Mouse (Mus musculus) midbrain, embryonic 12.5 days (tissue): Measurements from ENCODE around the gene Nufip2. TPM values are rescaled to one million over a fixed set of nuclear protein-coding genes. Genes with fewer than 3 reads are reported as not detected.

Source experiments
- ATAC-seq: fragments of 200-750 bp; cut with Nextera tagmentation; 2 replicates; pipeline ENCODE4 v1.8.0; 2017; ENCODE audit warnings: low read depth, moderate TSS enrichment, moderate library complexity; ENCODE audit not compliant: low FRiP score
- H3K27ac ChIP-seq: fragments of 300-500 bp; sonication (generic); replicated peaks from 2 replicates; pipeline ENCODE4 v1.5.1; 2016; ENCODE audit warnings: mild to moderate bottlenecking
- H3K27me3 ChIP-seq: fragments of 300-500 bp; sonication (generic); 2 replicates; pipeline ENCODE4 v1.6.1; 2016; ENCODE audit warnings: mild to moderate bottlenecking
- H3K36me3 ChIP-seq: fragments of 300-500 bp; sonication (generic); 2 replicates; pipeline ENCODE4 v1.6.1; 2016
- H3K4me1 ChIP-seq: fragments of 300-500 bp; sonication (generic); 2 replicates; pipeline ENCODE4 v1.6.1; 2016
- H3K4me2 ChIP-seq: fragments of 300-500 bp; sonication (generic); replicated peaks from 2 replicates; pipeline ENCODE4 v1.6.1; 2016; ENCODE audit warnings: mild to moderate bottlenecking, moderate library complexity
- H3K4me3 ChIP-seq: fragments of 300-500 bp; sonication (generic); 2 replicates; pipeline ENCODE4 v1.5.1; 2016; ENCODE audit warnings: mild to moderate bottlenecking
- H3K9ac ChIP-seq: fragments of 300-500 bp; sonication (generic); replicated peaks from 2 replicates; pipeline ENCODE4 v1.6.1; 2016; ENCODE audit warnings: mild to moderate bottlenecking, moderate library complexity
- H3K9me3 ChIP-seq: fragments of 300-500 bp; sonication (generic); 2 replicates; pipeline ENCODE4 v1.6.1; 2016; ENCODE audit warnings: mild to moderate bottlenecking
- WGBS: fragments of 180-500 bp; shearing (Covaris S2); methylation state at CpG from one replicate; pipeline ENCODE4 v1.1.7; 2016; 5-methylcytosine and 5-hydroxymethylcytosine counted together
- polyA plus RNA-seq: library from polyadenylated mRNA; unstranded; fragments of >200 nt; fragmentation: Nextera tagmentation; extraction: Ambion mirVana; gene quantifications from 2 replicates; pipeline ENCODE4 v1.2.1, GENCODE M21; 2016

Nufip2 gene
- polyA plus RNA-seq, 1 experiment from 2014 or later, result 5.0 TPM

DNA sequence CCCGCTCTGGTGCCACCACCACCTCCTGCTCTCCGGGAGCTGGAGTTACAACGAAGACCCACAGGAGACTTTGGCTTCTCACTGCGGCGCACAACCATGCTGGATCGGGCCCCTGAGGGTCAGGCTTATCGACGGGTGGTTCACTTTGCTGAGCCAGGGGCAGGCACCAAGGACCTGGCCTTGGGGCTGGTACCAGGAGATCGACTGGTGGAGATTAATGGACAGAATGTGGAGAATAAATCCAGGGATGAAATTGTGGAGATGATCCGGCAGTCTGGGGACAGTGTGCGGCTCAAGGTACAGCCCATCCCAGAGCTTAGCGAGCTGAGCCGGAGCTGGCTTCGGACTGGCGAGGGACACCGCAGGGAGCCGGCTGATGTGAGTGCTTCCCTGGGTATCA lies 92.0 kb downstream of the Nufip2 start:
- Histone ChIP-seq H3K4me1 (peaks cover 7% of the 10 kb centered on the region), H3K4me2 (no peak overlapping the region)
- WGBS, result 90% methylated on average over 17 of the region's 17 CpGs

DNA sequence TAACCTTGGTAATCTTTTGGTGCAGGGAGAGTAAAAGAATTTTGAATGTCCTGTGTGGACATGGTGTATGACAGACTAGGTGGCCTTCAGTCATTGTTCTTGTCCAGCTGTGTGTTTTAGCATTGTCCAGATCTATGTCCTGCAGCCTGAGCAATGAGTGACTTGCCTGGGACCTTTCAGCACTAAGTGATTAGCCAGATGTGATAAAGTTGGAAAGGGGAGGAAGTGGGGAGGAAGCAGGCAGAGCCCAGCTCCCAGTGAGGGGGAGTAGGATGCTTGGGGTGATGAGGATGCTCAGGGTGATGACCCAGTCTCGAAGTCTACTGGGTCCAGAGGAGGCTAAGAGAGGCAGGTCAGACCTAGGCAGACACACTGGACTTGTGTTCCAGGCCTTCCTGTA lies 93.3 kb downstream of the Nufip2 start:
- Histone ChIP-seq H3K9ac (no peak overlapping the region), H3K27ac (no peak overlapping the region), H3K36me3 (peaks cover 15% of the 10 kb centered on the region), H3K27me3 (no peaks in the 10 kb centered on the region), H3K4me1 (peaks cover 19% of the 10 kb centered on the region), H3K9me3 (no peaks in the 10 kb centered on the region), H3K4me3 (no peak overlapping the region), H3K4me2 (no peak overlapping the region)
- 88% methylated on average over 1 of the region's 1 CpGs for WGBS
- no peak for ATAC-seq

More for the DNA sequence above, 92.0 kb downstream of the Nufip2 start:
- Histone ChIP-seq H3K27ac (no peak overlapping the region), H3K9me3 (no peaks in the 10 kb centered on the region), H3K27me3 (no peaks in the 10 kb centered on the region), H3K4me3 (no peak overlapping the region), H3K36me3 (peaks cover 15% of the 10 kb centered on the region), H3K9ac (no peak overlapping the region)
- no peak for ATAC-seq

DNA sequence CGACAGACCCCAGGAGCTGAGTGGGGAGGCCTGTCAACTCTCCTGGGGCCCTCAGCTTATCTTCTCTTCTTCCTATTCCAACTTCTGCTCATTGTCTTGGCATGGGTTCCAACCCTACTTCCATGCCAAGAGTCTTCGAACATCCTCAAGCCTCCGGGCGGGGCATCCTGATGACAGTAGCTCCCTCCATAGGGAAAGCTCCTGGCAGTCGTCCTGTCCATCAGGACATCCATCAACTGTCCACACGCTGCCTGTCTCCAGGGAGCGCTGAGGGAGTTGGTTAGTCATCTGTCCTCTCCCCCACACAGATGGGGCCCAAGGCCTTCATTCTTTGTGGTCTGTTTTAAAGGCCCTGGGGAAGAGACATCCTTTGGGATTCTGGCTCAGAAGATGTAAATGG lies 95.1 kb downstream of the Nufip2 start:
- H3K4me3 ChIP-seq, result no peak overlapping the region
- WGBS, result 92% methylated on average over 7 of the region's 7 CpGs
- no peak overlapping the region for H3K4me2 ChIP-seq
- no peak for ATAC-seq
- no peak overlapping the region for H3K9ac ChIP-seq
- H3K27ac ChIP-seq, result no peak overlapping the region
- H3K36me3 ChIP-seq, result peaks cover 15% of the 10 kb centered on the region
- no peaks in the 10 kb centered on the region for H3K27me3 ChIP-seq
- H3K9me3 ChIP-seq, result no peaks in the 10 kb centered on the region
- peaks cover 32% of the 10 kb centered on the region for H3K4me1 ChIP-seq

- Histone ChIP-seq H3K36me3 (peaks cover 11% of the 10 kb centered on the region), H3K27ac (no peak overlapping the region), H3K9me3 (no peaks in the 10 kb centered on the region), H3K4me3 (no peak overlapping the region), H3K4me2 (no peak overlapping the region), H3K4me1 (peaks cover 38% of the 10 kb centered on the region), H3K9ac (no peak overlapping the region), H3K27me3 (no peaks in the 10 kb centered on the region)
- no peak for ATAC-seq
- WGBS, result 91% methylated on average over 7 of the region's 7 CpGs
These were observed 96.3 kb downstream of the Nufip2 start for GRCm38 (mm10) chr11:77782104-77782815.

GRCm38 (mm10) chr11:77783211-77783746 lies 97.3 kb downstream of the Nufip2 start:
- Histone ChIP-seq H3K4me1 (peaks cover 38% of the 10 kb centered on the region), H3K36me3 (peaks cover under 1% of the 10 kb centered on the region; the same call in 1 of the 2 replicates), H3K9ac (no peak overlapping the region), H3K27me3 (no peaks in the 10 kb centered on the region), H3K4me2 (no peak overlapping the region), H3K4me3 (no peak overlapping the region), H3K9me3 (no peaks in the 10 kb centered on the region), H3K27ac (peak overlapping the region; percentile 42; the same call in 1 of the 2 replicates)
- ATAC-seq, result no peak
- WGBS, result 53% methylated on average over 10 of the region's 10 CpGs

- no peaks in the 10 kb centered on the region; the same call in 1 of the 2 replicates for H3K36me3 ChIP-seq
- peaks cover 38% of the 10 kb centered on the region for H3K4me1 ChIP-seq
- H3K4me3 ChIP-seq, result no peak overlapping the region
- no peak overlapping the region for H3K9ac ChIP-seq
- 58% methylated on average over 18 of the region's 18 CpGs for WGBS
- no peak for ATAC-seq
- H3K9me3 ChIP-seq, result no peaks in the 10 kb centered on the region
- no peak overlapping the region for H3K4me2 ChIP-seq
- peak overlapping the region; percentile 42; the same call in 1 of the 2 replicates for H3K27ac ChIP-seq
- no peaks in the 10 kb centered on the region for H3K27me3 ChIP-seq
These were observed 98.0 kb downstream of the Nufip2 start for GRCm38 (mm10) chr11:77783747-77784646.

- no peaks in the 10 kb centered on the region for H3K27me3 ChIP-seq
- no peak overlapping the region for H3K4me3 ChIP-seq
- no peaks in the 10 kb centered on the region for H3K36me3 ChIP-seq
- H3K9me3 ChIP-seq, result no peaks in the 10 kb centered on the region
- peaks cover 40% of the 10 kb centered on the region for H3K4me1 ChIP-seq
- no peak overlapping the region for H3K4me2 ChIP-seq
- H3K27ac ChIP-seq, result no peak overlapping the region
- ATAC-seq, result no peak
- no peak overlapping the region for H3K9ac ChIP-seq
- 83% methylated on average over 9 of the region's 9 CpGs for WGBS
These were observed 98.9 kb downstream of the Nufip2 start for GRCm38 (mm10) chr11:77784894-77785293.

- ATAC-seq, result no peak
- no peak overlapping the region for H3K4me3 ChIP-seq
- 17% methylated on average over 5 of the region's 5 CpGs for WGBS
- peaks cover 43% of the 10 kb centered on the region for H3K4me1 ChIP-seq
- H3K9me3 ChIP-seq, result no peaks in the 10 kb centered on the region
- no peak overlapping the region for H3K4me2 ChIP-seq
- no peaks in the 10 kb centered on the region for H3K27me3 ChIP-seq
- no peak overlapping the region for H3K9ac ChIP-seq
- no peaks in the 10 kb centered on the region for H3K36me3 ChIP-seq
- H3K27ac ChIP-seq, result no peak overlapping the region
These were observed 99.4 kb downstream of the Nufip2 start for GRCm38 (mm10) chr11:77785396-77785767.

GRCm38 (mm10) chr11:77785768-77786561 lies 100.0 kb downstream of the Nufip2 start:
- H3K4me3 ChIP-seq, result no peak overlapping the region
- ATAC-seq, result no peak
- H3K4me1 ChIP-seq, result peaks cover 49% of the 10 kb centered on the region
- WGBS, result 60% methylated on average over 7 of the region's 7 CpGs
- H3K27ac ChIP-seq, result 0 out of 2 replicates have a peak overlapping the region, but pooled peaks have one; percentile 20
- H3K9ac ChIP-seq, result no peak overlapping the region
- H3K4me2 ChIP-seq, result no peak overlapping the region
- H3K9me3 ChIP-seq, result no peaks in the 10 kb centered on the region
- H3K27me3 ChIP-seq, result no peaks in the 10 kb centered on the region
- no peaks in the 10 kb centered on the region for H3K36me3 ChIP-seq

GRCm38 (mm10) chr11:77787707-77788106 lies 101.8 kb downstream of the Nufip2 start, which contains the start of gene Gm10277:
Gm10277 (minus strand) TSS chr11:77787747.
- no peak within 1 kb of the TSS for H3K27ac ChIP-seq
- 92% methylated on average over 5 of the region's 5 CpGs for WGBS
- ATAC-seq, result no peak

DNA sequence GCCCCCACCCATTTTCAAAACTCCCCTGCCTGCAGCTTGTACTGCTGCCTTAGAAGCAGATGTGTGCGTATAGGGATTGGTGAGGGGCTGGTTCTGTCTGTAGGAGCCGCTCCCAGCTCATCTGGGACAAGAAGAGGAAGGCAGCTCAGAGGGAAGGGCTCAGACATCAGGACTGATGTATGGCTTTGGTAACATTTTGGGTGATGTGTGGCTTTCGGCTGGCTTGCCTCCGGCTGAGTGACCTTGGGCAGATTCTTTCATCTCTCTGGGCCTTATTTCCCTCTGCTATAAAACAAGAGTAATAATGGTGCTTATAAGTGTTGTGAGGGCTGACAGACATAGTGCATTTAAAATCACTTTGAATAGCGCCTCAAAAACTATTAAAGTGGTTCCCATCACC lies 103.6 kb downstream of the Nufip2 start:
- no peak overlapping the region for H3K4me2 ChIP-seq
- WGBS, result 90% methylated on average over 5 of the region's 5 CpGs
- no peaks in the 10 kb centered on the region for H3K9me3 ChIP-seq
- no peak overlapping the region for H3K27ac ChIP-seq
- H3K36me3 ChIP-seq, result no peaks in the 10 kb centered on the region
- no peaks in the 10 kb centered on the region for H3K27me3 ChIP-seq
- ATAC-seq, result no peak
- H3K4me1 ChIP-seq, result peaks cover 58% of the 10 kb centered on the region
- H3K4me3 ChIP-seq, result no peak overlapping the region
- H3K9ac ChIP-seq, result no peak overlapping the region

More at GRCm38 (mm10) chr11:77787707-77788106, 101.8 kb downstream of the Nufip2 start, which contains the start of gene Gm10277:
- no peak within 1 kb of the TSS for H3K4me2 ChIP-seq
- no peak within 1 kb of the TSS for H3K4me3 ChIP-seq
- no peaks in the 10 kb centered on the region for H3K9me3 ChIP-seq
- H3K9ac ChIP-seq, result no peak within 1 kb of the TSS
- no peaks in the 10 kb centered on the region for H3K36me3 ChIP-seq
- H3K4me1 ChIP-seq, result peaks cover 66% of the 10 kb centered on the region
- H3K27me3 ChIP-seq, result no peaks in the 10 kb centered on the region
